Mouse (Mus musculus): ENCODE results near the gene Cry1.

DNA sequence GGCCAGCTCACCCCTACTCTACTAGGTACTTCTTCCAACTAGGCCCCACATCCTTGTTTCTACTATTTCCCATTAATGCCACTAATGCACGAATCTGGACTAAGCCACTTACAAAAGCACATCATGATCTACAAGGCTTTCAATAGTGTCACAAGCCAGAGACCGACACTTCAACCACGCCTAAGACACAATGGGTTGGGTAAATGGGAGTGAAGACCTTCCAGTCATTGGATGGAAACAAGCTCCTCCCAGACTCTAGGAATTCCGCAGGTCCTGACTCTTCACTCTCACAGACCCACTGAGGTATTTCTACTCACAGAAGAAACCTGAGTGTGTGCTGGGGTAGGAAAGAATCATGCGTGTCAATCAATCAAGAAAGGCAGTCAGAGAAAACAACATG lies 19.6 kb downstream of the Cry1 start:
- TF ChIP-seq MAX (IDR thresholded peaks at IDR 0.05; ENCODE audit: low read depth) (no peak), POLR2A (IDR thresholded peaks at IDR 0.05; ENCODE audit: insufficient read length, low read depth) (no peak), MYOG (IDR thresholded peaks at IDR 0.05; ENCODE audit: control insufficient read depth in 1 of 3, insufficient read depth in 1 of 3, insufficient read length in 2 of 3, low read depth in 2 of 3) (no peak), CEBPB (IDR thresholded peaks at IDR 0.05; ENCODE audit: insufficient read depth, poor library complexity, severe bottlenecking) (no peak), MYOD1 (IDR thresholded peaks at IDR 0.05; ENCODE audit: control insufficient read depth in 1 of 3, insufficient read length in 2 of 3, low read depth in 2 of 3) (no peak), USF1 (IDR thresholded peaks at IDR 0.05; ENCODE audit: low read depth) (no peak), REST (IDR thresholded peaks at IDR 0.05; ENCODE audit: insufficient read depth, insufficient read length) (no peak), POLR2AphosphoS2 (IDR thresholded peaks at IDR 0.05; ENCODE audit: insufficient read length, low read depth) (no peak), TCF12 (IDR thresholded peaks at IDR 0.05; ENCODE audit: insufficient read depth, poor library complexity, severe bottlenecking) (no peak), TCF3 (IDR thresholded peaks at IDR 0.05; ENCODE audit: insufficient read length, low read depth) (no peak)
